Mouse (Mus musculus) MEL (cell line): Measurements from ENCODE around the gene N4bp2l2. TPM values are rescaled to one million over a fixed set of nuclear protein-coding genes. Genes with fewer than 3 reads are reported as not detected.
"Not testable (repeated sequence)": the region's sequence is repeated elsewhere in the genome, so short reads cannot be mapped to it uniquely, and the experiment has no call there.

ENCODE experiments used
- DNase-seq: peaks from one replicate; pipeline ENCODE4 v3.0.0; 2011; ENCODE audit warnings: low read depth, low spot score
- H3K27ac ChIP-seq: 2 replicates; pipeline ENCODE4 v1.5.1; 2012; ENCODE audit warnings: low read depth, mild to moderate bottlenecking, control low read depth, low read length, moderate library complexity; ENCODE audit not compliant: control insufficient read depth
- H3K27me3 ChIP-seq, 2 experiments: fragments of 150-350 bp in 1 of 2; sonication (generic) in 1 of 2; 2 replicates each; pipeline ENCODE4 v1.6.1; 2012; ENCODE audit warnings: low read length in 2 of 2, mild to moderate bottlenecking in 2 of 2, improper control_type of control experiment in 1 of 2, moderate library complexity in 1 of 2; ENCODE audit not compliant: insufficient read depth in 2 of 2, control insufficient read depth in 1 of 2
- H3K36me3 ChIP-seq, 2 experiments: 2 replicates each; pipeline ENCODE4 v1.6.1; 2012 to 2014; ENCODE audit warnings: low read length in 2 of 2, improper control_type of control experiment in 1 of 2, inconsistent platforms in 1 of 2, mild to moderate bottlenecking in 1 of 2; ENCODE audit not compliant: insufficient read depth in 2 of 2, control insufficient read depth in 1 of 2
- H3K4me1 ChIP-seq, 2 experiments: fragments of 150-350 bp in 1 of 2; sonication (generic) in 1 of 2; 2 replicates each; pipeline ENCODE4 v1.6.1; 2012; ENCODE audit warnings: low read length in 2 of 2, improper control_type of control experiment in 1 of 2, mild to moderate bottlenecking in 1 of 2; ENCODE audit not compliant: insufficient read depth in 2 of 2, control insufficient read depth in 1 of 2
- H3K4me3 ChIP-seq, 2 experiments: fragments of 150-350 bp in 1 of 2; sonication (generic) in 1 of 2; 2 replicates each; pipeline ENCODE4 v1.5.1; 2012; ENCODE audit warnings: low read depth in 2 of 2, low read length in 2 of 2, mild to moderate bottlenecking in 2 of 2, moderate library complexity in 2 of 2, control low read depth in 1 of 2, improper control_type of control experiment in 1 of 2; ENCODE audit not compliant: control insufficient read depth in 1 of 2, insufficient read depth in 1 of 2
- H3K79me2 ChIP-seq: 2 replicates; pipeline ENCODE4 v1.6.1; 2012; ENCODE audit warnings: mild to moderate bottlenecking, low read length, moderate library complexity; ENCODE audit not compliant: control insufficient read depth, poor library complexity, insufficient read depth
- H3K9ac ChIP-seq: 2 replicates; pipeline ENCODE4 v1.6.1; 2012; ENCODE audit warnings: low read depth, mild to moderate bottlenecking, control low read depth, low read length, moderate library complexity; ENCODE audit not compliant: control insufficient read depth, poor library complexity, severe bottlenecking
- H3K9me3 ChIP-seq: fragments of 150-350 bp; sonication (generic); replicated peaks from 2 replicates; pipeline ENCODE4 v1.6.1; 2012; ENCODE audit warnings: mild to moderate bottlenecking, low read length, improper control_type of control experiment, moderate library complexity; ENCODE audit not compliant: insufficient read depth
- BHLHE40 ChIP-seq: IDR thresholded peaks from 2 replicates; pipeline ENCODE4 v1.6.1; 2012; ENCODE audit warnings: low read depth, mild to moderate bottlenecking, inconsistent platforms, low read length, improper control_type of control experiment, borderline replicate concordance
- CHD2 ChIP-seq: IDR thresholded peaks from 2 replicates; pipeline ENCODE4 v1.6.1; 2011; ENCODE audit warnings: low read length, improper control_type of control experiment
- CTCF ChIP-seq, 3 experiments: IDR thresholded peaks in 2 of 3; conservative IDR thresholded peaks in 1 of 3; 2 replicates each; pipeline ENCODE4 v1.5.1; 2011 to 2012; ENCODE audit warnings: low read length in 3 of 3, low read depth in 2 of 3, mild to moderate bottlenecking in 2 of 3, improper control_type of control experiment in 1 of 3, inconsistent platforms in 1 of 3, mixed read lengths in 1 of 3, moderate library complexity in 1 of 3; ENCODE audit not compliant: control insufficient read depth in 1 of 3, insufficient read depth in 1 of 3, poor library complexity in 1 of 3, severe bottlenecking in 1 of 3
- GATA1 ChIP-seq: IDR thresholded peaks from 2 replicates; pipeline ENCODE4 v1.6.1; 2011; ENCODE audit warnings: low read depth, low read length, improper control_type of control experiment
- JUND ChIP-seq: IDR thresholded peaks from 2 replicates; pipeline ENCODE4 v1.6.1; 2011; ENCODE audit warnings: low read depth, mild to moderate bottlenecking, improper control_type of control experiment, low read length
- MEF2A ChIP-seq: IDR thresholded peaks from 2 replicates; pipeline ENCODE4 v1.6.1; 2014; ENCODE audit warnings: low read depth, mild to moderate bottlenecking, inconsistent platforms, low read length, improper control_type of control experiment; ENCODE audit not compliant: poor library complexity, insufficient replicate concordance, severe bottlenecking; ENCODE audit errors: extremely low read depth
- MXI1 ChIP-seq: IDR thresholded peaks from 2 replicates; pipeline ENCODE4 v1.6.1; 2011; ENCODE audit warnings: mild to moderate bottlenecking, low read depth, low read length, improper control_type of control experiment
- NELFE ChIP-seq: IDR thresholded peaks from 2 replicates; pipeline ENCODE4 v1.6.1; 2011; ENCODE audit warnings: low read depth, low read length, improper control_type of control experiment
- NRF1 ChIP-seq: IDR thresholded peaks from 2 replicates; pipeline ENCODE4 v1.6.1; 2014; ENCODE audit warnings: low read depth, mild to moderate bottlenecking, inconsistent platforms, low read length, improper control_type of control experiment, moderate library complexity; ENCODE audit not compliant: poor library complexity, insufficient read depth, severe bottlenecking
- POLR2AphosphoS2 ChIP-seq: IDR thresholded peaks from 2 replicates; pipeline ENCODE4 v1.6.1; 2011; ENCODE audit warnings: low read length, improper control_type of control experiment
- RAD21 ChIP-seq: IDR thresholded peaks from 2 replicates; pipeline ENCODE4 v1.6.1; 2011; ENCODE audit warnings: mild to moderate bottlenecking, low read depth, low read length, improper control_type of control experiment
- RCOR1 ChIP-seq: IDR thresholded peaks from 2 replicates; pipeline ENCODE4 v1.6.1; 2012; ENCODE audit warnings: low read depth, mild to moderate bottlenecking, inconsistent platforms, low read length, improper control_type of control experiment
- SIN3A ChIP-seq: IDR thresholded peaks from 2 replicates; pipeline ENCODE4 v1.6.1; 2012; ENCODE audit warnings: low read length, improper control_type of control experiment, inconsistent platforms
- SMC3 ChIP-seq: IDR thresholded peaks from 2 replicates; pipeline ENCODE4 v1.6.1; 2011; ENCODE audit warnings: low read depth, low read length, improper control_type of control experiment
- TBP ChIP-seq: IDR thresholded peaks from 2 replicates; pipeline ENCODE4 v1.8.0; 2011; ENCODE audit warnings: low read depth, low read length, improper control_type of control experiment
- TCF12 ChIP-seq: IDR thresholded peaks from 2 replicates; pipeline ENCODE4 v1.6.1; 2014; ENCODE audit warnings: low read depth, mild to moderate bottlenecking, inconsistent platforms, low read length, improper control_type of control experiment, moderate library complexity
- USF2 ChIP-seq, 2 experiments: IDR thresholded peaks; 2 replicates each; pipeline ENCODE4 v1.6.1; 2011 to 2012; ENCODE audit warnings: improper control_type of control experiment in 2 of 2, low read length in 2 of 2, borderline replicate concordance in 1 of 2, inconsistent platforms in 1 of 2, low read depth in 1 of 2, mild to moderate bottlenecking in 1 of 2; ENCODE audit not compliant: insufficient read depth in 1 of 2
- ZC3H11A ChIP-seq: IDR thresholded peaks from 2 replicates; pipeline ENCODE4 v1.6.1; 2012; ENCODE audit warnings: low read depth, mild to moderate bottlenecking, inconsistent platforms, low read length, improper control_type of control experiment
- ZNF384 ChIP-seq: IDR thresholded peaks from 2 replicates; pipeline ENCODE4 v1.6.1; 2012; ENCODE audit warnings: low read depth, mild to moderate bottlenecking, inconsistent platforms, low read length, improper control_type of control experiment
- polyA plus RNA-seq, 2 experiments: library from polyadenylated mRNA; stranded (reverse) in 1 of 2; unstranded in 1 of 2; fragments of >175 nt in 1 of 2; fragments of >200 nt in 1 of 2; gene quantifications; 2 replicates each; pipeline versions ENCODE4 v1.2.1 to v1.2.4; 2012; ENCODE audit warnings: low replicate concordance in 2 of 2, low read depth in 1 of 2; ENCODE audit not compliant: insufficient read length in 2 of 2, insufficient read depth in 1 of 2, missing spikeins in 1 of 2
- total RNA-seq: library from RNA; depleted of rRNA; stranded (reverse); fragments of 300-350 nt; gene quantifications from 2 replicates; pipeline ENCODE4 v1.2.3, GENCODE M21; 2012

Gene N4bp2l2
- total and polyA plus RNA-seq, 3 experiments, result 67.5 to 74.9 TPM; not detected in 1

DNA sequence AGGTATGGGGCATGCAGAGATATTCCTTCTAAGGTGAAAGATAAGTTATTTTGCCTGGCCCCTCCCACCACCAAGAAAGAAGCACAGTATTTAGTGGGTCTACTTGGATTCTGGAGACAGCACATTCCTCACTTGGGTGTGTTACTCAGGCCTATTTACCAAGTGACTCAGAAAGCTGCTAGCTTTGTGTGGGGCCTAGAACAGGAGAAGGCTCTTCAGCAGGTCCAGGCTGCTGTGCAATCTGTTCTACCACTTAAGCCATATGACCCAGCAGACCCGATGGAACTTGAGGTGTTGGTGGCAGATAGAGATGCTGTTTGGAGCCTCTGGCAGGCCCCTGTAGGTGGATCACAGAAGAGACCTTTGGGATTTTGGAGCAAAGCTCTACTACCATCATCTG is 40.7 kb upstream of the N4bp2l2 start:
- Histone ChIP-seq H3K36me3 (peaks cover 0 to 14% of the 10 kb centered on the region in 2 experiments; a peak in 2 of 4 replicates), H3K79me2 (peaks cover 33% of the 10 kb centered on the region)
- H3K9ac ChIP-seq, DNase-seq, H3K27ac ChIP-seq, H3K4me3 ChIP-seq, H3K9me3 ChIP-seq, H3K27me3 ChIP-seq, H3K4me1 ChIP-seq: not testable (repeated sequence)

DNA sequence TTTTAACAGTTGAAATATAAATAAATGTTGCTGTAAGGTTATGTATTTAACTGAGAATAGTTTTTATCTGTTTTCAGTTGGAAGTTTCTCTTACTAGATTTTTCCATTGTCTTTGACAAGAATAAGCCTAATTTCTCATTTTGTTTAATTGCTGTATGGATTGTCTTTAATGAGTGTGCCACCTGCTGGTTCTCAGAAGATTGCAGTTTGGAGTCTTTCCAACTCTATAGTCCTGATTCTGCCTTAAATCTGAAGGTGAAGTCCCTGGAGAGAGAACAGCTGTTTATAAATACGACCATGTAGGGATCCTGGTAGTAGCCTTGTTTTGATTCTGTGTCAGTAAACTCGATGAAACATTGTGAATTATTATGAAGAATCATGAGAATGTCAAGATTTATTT is 36.7 kb upstream of the N4bp2l2 start:
- no peaks in the 10 kb centered on the region for H3K27me3 ChIP-seq
- peaks cover 26% of the 10 kb centered on the region for H3K79me2 ChIP-seq
- H3K36me3 ChIP-seq, result peaks cover 2 to 12% of the 10 kb centered on the region in 2 experiments; a peak in 3 of 4 replicates
- DNase-seq, result peak; percentile 78
- TF ChIP-seq ZC3H11A, result peak; percentile 55
- peak; percentile 57 for TF ChIP-seq RAD21
- TF ChIP-seq USF2 (IDR thresholded peaks at IDR 0.05; ENCODE audit: borderline replicate concordance in 1 of 2, insufficient read depth in 1 of 2, low read depth in 1 of 2, low read length in 2 of 2), result no peak
- peak in 2 of 3 experiments; percentile 64 to 83; a peak in 4 of 6 replicates for TF ChIP-seq CTCF (IDR thresholded peaks at IDR 0.05 in 2 of 3, conservative IDR thresholded peaks at IDR 0.05 in 1 of 3; ENCODE audit: control insufficient read depth in 1 of 3, insufficient read depth in 1 of 3, low read depth in 2 of 3, low read length in 3 of 3, poor library complexity in 1 of 3, severe bottlenecking in 1 of 3)
- no peak for TF ChIP-seq TBP
- TF ChIP-seq CHD2, result no peak
- TF ChIP-seq SMC3, result peak; percentile 82
- no peak for TF ChIP-seq POLR2AphosphoS2
- peak; percentile 84 for TF ChIP-seq RCOR1
- no peak for TF ChIP-seq NRF1
- TF ChIP-seq ZNF384, result no peak
- peaks cover 2 to 4% of the 10 kb centered on the region in 2 experiments for H3K4me1 ChIP-seq
- no peaks in the 10 kb centered on the region for H3K9me3 ChIP-seq
- H3K9ac ChIP-seq, result no peak overlapping the region
- no peak overlapping the region for H3K27ac ChIP-seq
- no peak overlapping the region for H3K4me3 ChIP-seq

DNA sequence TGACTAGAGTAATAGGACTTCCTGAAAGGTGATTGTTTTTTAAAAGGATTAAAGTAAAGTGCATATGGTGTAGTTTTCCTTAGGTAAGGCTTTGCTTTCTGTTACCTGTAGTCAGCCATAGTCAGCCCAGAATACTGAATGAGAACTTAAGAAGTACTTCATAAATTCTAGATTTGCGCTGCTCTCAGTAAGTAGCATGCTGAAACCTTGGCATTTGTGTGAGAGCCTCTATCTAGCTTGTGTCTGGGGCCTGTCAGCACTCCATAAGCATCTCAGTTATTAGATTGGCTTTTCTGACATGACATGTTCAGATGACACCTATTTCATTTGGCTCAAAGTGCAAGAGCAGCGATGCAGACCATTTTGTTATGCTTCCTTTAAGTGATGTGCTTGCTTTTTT is 27.3 kb upstream of the N4bp2l2 start:
- Histone ChIP-seq H3K27me3 (no peaks in the 10 kb centered on the region), H3K4me1 (peaks cover 4 to 12% of the 10 kb centered on the region in 2 experiments), H3K27ac (no peak overlapping the region), H3K9ac (no peak overlapping the region), H3K4me3 (no peak overlapping the region), H3K36me3 (peaks cover 4 to 13% of the 10 kb centered on the region in 2 experiments), H3K9me3 (no peaks in the 10 kb centered on the region), H3K79me2 (peaks cover 50% of the 10 kb centered on the region)
- no peak for TF ChIP-seq TBP
- TF ChIP-seq JUND, result no peak
- TF ChIP-seq ZC3H11A, result no peak
- no peak for TF ChIP-seq MEF2A
- TF ChIP-seq GATA1, result no peak
- no peak for TF ChIP-seq RAD21
- no peak for TF ChIP-seq NELFE
- TF ChIP-seq TCF12, result no peak
- TF ChIP-seq BHLHE40, result no peak
- no peak for TF ChIP-seq ZNF384
- TF ChIP-seq POLR2AphosphoS2, result no peak
- no peak for TF ChIP-seq NRF1
- TF ChIP-seq MXI1, result no peak
- TF ChIP-seq SIN3A, result no peak
- TF ChIP-seq USF2 (IDR thresholded peaks at IDR 0.05; ENCODE audit: borderline replicate concordance in 1 of 2, insufficient read depth in 1 of 2, low read depth in 1 of 2, low read length in 2 of 2), result no peak
- no peak for DNase-seq
